Mouse (Mus musculus) spleen, adult 2 months (tissue): Measurements from ENCODE around the gene Nudt9.

Source experiments
- CTCF ChIP-seq: fragments of 200-500 bp; IDR thresholded peaks from 2 replicates; pipeline ENCODE4 v1.5.1; 2011; ENCODE audit warnings: mild to moderate bottlenecking, inconsistent platforms; ENCODE audit not compliant: insufficient read depth, insufficient read length, insufficient replicate concordance; ENCODE audit errors: extremely low read depth
- POLR2A ChIP-seq: fragments of 200-500 bp; IDR thresholded peaks from 2 replicates; pipeline ENCODE4 v1.6.1; 2011; ENCODE audit warnings: low read depth, low read length, inconsistent platforms

- TF ChIP-seq CTCF (no peak), POLR2A (no peak)
These were observed 34.6 kb downstream of the Nudt9 start for GRCm38 (mm10) chr5:104080736-104081135.
